Mouse (Mus musculus) limb, embryonic 14.5 days (tissue): ENCODE results near the gene Exoc2. TPM values are rescaled to one million over a fixed set of nuclear protein-coding genes. Genes with fewer than 3 reads are reported as not detected.

Experiments
- ATAC-seq: fragments of 200-750 bp; cut with Nextera tagmentation; 2 replicates; pipeline ENCODE4 v1.8.0; 2017; ENCODE audit warnings: low read depth, moderate number of reproducible peaks, moderate TSS enrichment; ENCODE audit not compliant: low FRiP score
- DNase-seq: peaks from one replicate; pipeline ENCODE4 v3.0.0-alpha.2; 2015; ENCODE audit warnings: low spot score
- H3K27ac ChIP-seq: fragments of 300-500 bp; sonication (generic); replicated peaks from 2 replicates; pipeline ENCODE4 v1.5.1; 2014; ENCODE audit warnings: low read depth, mild to moderate bottlenecking, low read length, moderate library complexity, mixed read lengths
- H3K27me3 ChIP-seq: fragments of 300-500 bp; sonication (generic); 2 replicates; pipeline ENCODE4 v1.6.1; 2014; ENCODE audit warnings: low read length, mixed read lengths; ENCODE audit not compliant: control insufficient read depth, insufficient read depth
- H3K36me3 ChIP-seq: fragments of 300-500 bp; sonication (generic); 2 replicates; pipeline ENCODE4 v1.6.1; 2014; ENCODE audit warnings: mild to moderate bottlenecking, low read length, moderate library complexity, mixed read lengths; ENCODE audit not compliant: control insufficient read depth, insufficient read depth
- H3K4me1 ChIP-seq: fragments of 300-500 bp; sonication (generic); 2 replicates; pipeline ENCODE4 v1.6.1; 2014; ENCODE audit warnings: antibody characterized with exemption, low read length, mixed read lengths; ENCODE audit not compliant: control insufficient read depth, insufficient read depth
- H3K4me2 ChIP-seq: fragments of 300-500 bp; sonication (generic); replicated peaks from 2 replicates; pipeline ENCODE4 v1.6.1; 2014; ENCODE audit warnings: low read depth, mild to moderate bottlenecking, low read length, moderate library complexity; ENCODE audit not compliant: severe bottlenecking
- H3K4me3 ChIP-seq: fragments of 300-500 bp; sonication (generic); replicated peaks from 2 replicates; pipeline ENCODE4 v1.5.1; 2014; ENCODE audit warnings: low read length
- H3K9ac ChIP-seq: fragments of 300-500 bp; sonication (generic); 2 replicates; pipeline ENCODE4 v1.6.1; 2014; ENCODE audit warnings: mild to moderate bottlenecking, low read depth, low read length, moderate library complexity; ENCODE audit not compliant: severe bottlenecking
- H3K9me3 ChIP-seq: fragments of 300-500 bp; sonication (generic); 2 replicates; pipeline ENCODE4 v1.6.1; 2016; ENCODE audit warnings: low read length; ENCODE audit not compliant: control insufficient read depth
- POLR2A ChIP-seq: fragments of 200-500 bp; IDR thresholded peaks from 2 replicates; pipeline ENCODE4 v1.8.0; 2012; ENCODE audit warnings: inconsistent platforms, mild to moderate bottlenecking, moderate library complexity, borderline replicate concordance; ENCODE audit not compliant: insufficient read depth, insufficient read length; ENCODE audit errors: extremely low read depth
- WGBS: fragments of 180-500 bp; shearing (Covaris S2); extraction: QIAGEN DNeasy Blood & Tissue Kit; methylation state at CpG from one replicate; pipeline ENCODE4 v1.1.7; 2014; 5-methylcytosine and 5-hydroxymethylcytosine counted together
- polyA plus RNA-seq, 2 experiments: library from polyadenylated mRNA; depleted of rRNA in 1 of 2; stranded (reverse) in 1 of 2; unstranded in 1 of 2; fragments of >200 nt; fragmentation: Nextera tagmentation in 1 of 2; extraction: Ambion mirVana in 1 of 2; gene quantifications; 2 replicates each; pipeline versions ENCODE4 v1.2.1 to v1.2.3; 2012 to 2014

Gene Exoc2
- polyA plus RNA-seq, 2 experiments = 20.9 to 32.7 TPM

GRCm38 (mm10) chr13:30777678-30778179 lies 196.2 kb downstream of the Exoc2 start:
- Histone ChIP-seq H3K4me2 (no peak overlapping the region), H3K27me3 (no peaks in the 10 kb centered on the region), H3K27ac (no peak overlapping the region), H3K36me3 (no peaks in the 10 kb centered on the region), H3K4me1 (0 out of 2 replicates have a peak, but pooled peaks cover 8% of the 10 kb centered on the region), H3K9me3 (no peaks in the 10 kb centered on the region), H3K4me3 (no peak overlapping the region), H3K9ac (no peak overlapping the region)
- no peak for TF ChIP-seq POLR2A
- ATAC-seq (no peak), DNase-seq (no peak)
- 71% methylated on average over 11 of the region's 11 CpGs for WGBS

- no peak for DNase-seq
- Histone ChIP-seq H3K9ac (no peak overlapping the region), H3K9me3 (no peaks in the 10 kb centered on the region)
Observed at GRCm38 (mm10) chr13:30776021-30776420, 197.9 kb downstream of the Exoc2 start.

GRCm38 (mm10) chr13:30767477-30768127 lies 206.3 kb downstream of the Exoc2 start:
- DNase-seq (no peak), ATAC-seq (no peak)
- 86% methylated on average over 6 of the region's 6 CpGs for WGBS
- H3K27ac ChIP-seq = no peak overlapping the region
- no peaks in the 10 kb centered on the region for H3K36me3 ChIP-seq
- H3K9me3 ChIP-seq = no peaks in the 10 kb centered on the region
- H3K4me3 ChIP-seq = no peak overlapping the region
- H3K4me2 ChIP-seq = no peak overlapping the region
- no peaks in the 10 kb centered on the region for H3K4me1 ChIP-seq
- no peak for TF ChIP-seq POLR2A
- no peaks in the 10 kb centered on the region for H3K27me3 ChIP-seq
- H3K9ac ChIP-seq = no peak overlapping the region

More at GRCm38 (mm10) chr13:30776021-30776420, 197.9 kb downstream of the Exoc2 start:
- no peak overlapping the region for H3K4me2 ChIP-seq
- no peak for ATAC-seq
- no peak for TF ChIP-seq POLR2A
- H3K27me3 ChIP-seq = no peaks in the 10 kb centered on the region
- no peak overlapping the region for H3K4me3 ChIP-seq
- H3K27ac ChIP-seq = no peak overlapping the region
- no peaks in the 10 kb centered on the region for H3K36me3 ChIP-seq
- no peaks in the 10 kb centered on the region for H3K4me1 ChIP-seq
- 85% methylated on average over 2 of the region's 2 CpGs for WGBS

GRCm38 (mm10) chr13:30766636-30767476 lies 207.0 kb downstream of the Exoc2 start:
- Histone ChIP-seq H3K4me3 (no peak overlapping the region), H3K4me2 (no peak overlapping the region), H3K27ac (no peak overlapping the region), H3K27me3 (no peaks in the 10 kb centered on the region), H3K9ac (no peak overlapping the region), H3K4me1 (no peaks in the 10 kb centered on the region), H3K9me3 (no peaks in the 10 kb centered on the region), H3K36me3 (no peaks in the 10 kb centered on the region)
- 85% methylated on average over 5 of the region's 5 CpGs for WGBS
- ATAC-seq (no peak), DNase-seq (no peak)
- no peak for TF ChIP-seq POLR2A

- 72% methylated on average over 5 of the region's 5 CpGs for WGBS
- ATAC-seq (no peak), DNase-seq (no peak)
- Histone ChIP-seq H3K4me3 (no peak overlapping the region), H3K4me1 (no peaks in the 10 kb centered on the region), H3K9me3 (no peaks in the 10 kb centered on the region), H3K27me3 (no peaks in the 10 kb centered on the region), H3K27ac (no peak overlapping the region), H3K9ac (no peak overlapping the region), H3K36me3 (no peaks in the 10 kb centered on the region), H3K4me2 (no peak overlapping the region)
- TF ChIP-seq POLR2A = no peak
Observed at GRCm38 (mm10) chr13:30765906-30766305, 208.0 kb downstream of the Exoc2 start.
